Mouse (Mus musculus): ENCODE results near the gene Wfikkn1. TPM values are rescaled to one million over a fixed set of nuclear protein-coding genes. Genes with fewer than 3 reads are reported as not detected.

Gene Wfikkn1
- total and polyA plus RNA-seq, 3 experiments = 0.19 to 0.53 TPM; not detected in 1

DNA sequence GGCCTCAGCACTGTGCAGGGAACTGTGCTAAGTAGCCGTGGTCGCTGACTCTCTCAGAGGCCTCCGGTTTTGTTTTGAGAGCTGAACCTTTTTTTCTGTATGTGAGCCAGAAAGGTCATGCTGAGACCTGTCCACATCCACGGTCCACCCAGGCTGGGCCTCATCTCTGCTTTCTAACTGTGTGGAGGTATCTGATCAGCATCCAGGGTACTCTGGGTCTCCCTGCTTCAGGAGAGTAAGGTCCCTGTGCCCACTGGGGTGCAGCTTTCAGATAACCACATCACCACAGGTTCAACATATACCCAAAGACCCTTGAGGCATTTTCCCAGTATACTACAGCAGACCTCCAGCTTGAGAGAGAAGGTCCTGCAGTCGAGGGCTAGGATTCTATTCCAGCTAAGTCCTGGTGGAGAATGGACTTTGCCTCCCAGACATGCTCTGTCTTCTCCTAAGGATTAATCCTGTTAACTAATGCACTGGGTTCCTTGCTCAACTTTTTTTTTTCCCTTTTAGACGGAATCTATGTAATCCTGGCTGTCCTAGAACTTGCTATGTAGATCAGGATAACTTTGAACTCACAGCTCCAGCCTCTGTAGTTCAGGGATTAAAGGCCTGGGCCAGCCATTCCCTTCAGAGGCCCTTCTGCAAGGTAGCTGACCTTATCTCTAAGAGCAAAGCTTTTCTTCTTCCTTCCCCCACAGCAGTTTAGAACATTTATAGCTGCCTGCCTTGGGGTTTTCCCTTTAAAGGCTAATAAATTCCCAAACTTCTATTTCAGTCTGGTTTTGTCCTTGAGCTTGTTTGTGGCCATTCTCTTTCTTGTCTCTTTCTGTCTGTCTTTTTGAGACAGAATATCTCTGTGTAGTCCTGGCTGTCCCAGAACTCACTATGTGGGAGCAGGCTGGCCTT, 18.7 kb downstream of the Wfikkn1 start:
- DNase-seq (ENCODE audit: low read depth, low spot score) = peak; percentile 46
- H3K27me3 ChIP-seq (ENCODE audit: control insufficient read depth in 1 of 2, insufficient read depth in 2 of 2, low read length in 2 of 2) = no peaks in the 10 kb centered on the region
- TF ChIP-seq SIN3A (IDR thresholded peaks at IDR 0.05; ENCODE audit: low read length) (peak; percentile 23; the same call in 1 of the 2 replicates), GABPA (IDR thresholded peaks at IDR 0.05; ENCODE audit: low read depth, low read length) (no peak), GATA1 (IDR thresholded peaks at IDR 0.05; ENCODE audit: low read depth, low read length) (peak; percentile 46; the same call in 1 of the 2 replicates), POLR2A (IDR thresholded peaks at IDR 0.05; ENCODE audit: control insufficient read depth in 1 of 2, insufficient read depth in 1 of 2, low read depth in 1 of 2, low read length in 2 of 2, poor library complexity in 1 of 2) (0 out of 4 replicates have a peak, but pooled peaks of 1 of the 2 experiments have one; percentile 13)
- peaks cover 0 to 13% of the 10 kb centered on the region in 2 experiments; a peak in 2 of 4 replicates for H3K36me3 ChIP-seq (ENCODE audit: control insufficient read depth in 1 of 2, insufficient read depth in 2 of 2, low read length in 2 of 2)
- H3K4me1 ChIP-seq (ENCODE audit: control insufficient read depth in 1 of 2, insufficient read depth in 2 of 2, low read length in 2 of 2) = peaks cover 0 to 20% of the 10 kb centered on the region in 2 experiments; a peak in 2 of 4 replicates
- no peaks in the 10 kb centered on the region for H3K9me3 ChIP-seq (replicated peaks; ENCODE audit: insufficient read depth, low read length)
- H3K27ac ChIP-seq (ENCODE audit: control insufficient read depth, low read depth, low read length) = peak overlapping the region; percentile 42
- H3K4me3 ChIP-seq (ENCODE audit: control insufficient read depth in 1 of 2, insufficient read depth in 1 of 2, low read depth in 2 of 2, low read length in 2 of 2) = peak overlapping the region; percentile 60 to 69
- H3K79me2 ChIP-seq (ENCODE audit: control insufficient read depth, insufficient read depth, low read length, poor library complexity) = peaks cover 14% of the 10 kb centered on the region
- peak overlapping the region; percentile 76 for H3K9ac ChIP-seq (ENCODE audit: control insufficient read depth, low read depth, low read length, poor library complexity, severe bottlenecking)

DNA sequence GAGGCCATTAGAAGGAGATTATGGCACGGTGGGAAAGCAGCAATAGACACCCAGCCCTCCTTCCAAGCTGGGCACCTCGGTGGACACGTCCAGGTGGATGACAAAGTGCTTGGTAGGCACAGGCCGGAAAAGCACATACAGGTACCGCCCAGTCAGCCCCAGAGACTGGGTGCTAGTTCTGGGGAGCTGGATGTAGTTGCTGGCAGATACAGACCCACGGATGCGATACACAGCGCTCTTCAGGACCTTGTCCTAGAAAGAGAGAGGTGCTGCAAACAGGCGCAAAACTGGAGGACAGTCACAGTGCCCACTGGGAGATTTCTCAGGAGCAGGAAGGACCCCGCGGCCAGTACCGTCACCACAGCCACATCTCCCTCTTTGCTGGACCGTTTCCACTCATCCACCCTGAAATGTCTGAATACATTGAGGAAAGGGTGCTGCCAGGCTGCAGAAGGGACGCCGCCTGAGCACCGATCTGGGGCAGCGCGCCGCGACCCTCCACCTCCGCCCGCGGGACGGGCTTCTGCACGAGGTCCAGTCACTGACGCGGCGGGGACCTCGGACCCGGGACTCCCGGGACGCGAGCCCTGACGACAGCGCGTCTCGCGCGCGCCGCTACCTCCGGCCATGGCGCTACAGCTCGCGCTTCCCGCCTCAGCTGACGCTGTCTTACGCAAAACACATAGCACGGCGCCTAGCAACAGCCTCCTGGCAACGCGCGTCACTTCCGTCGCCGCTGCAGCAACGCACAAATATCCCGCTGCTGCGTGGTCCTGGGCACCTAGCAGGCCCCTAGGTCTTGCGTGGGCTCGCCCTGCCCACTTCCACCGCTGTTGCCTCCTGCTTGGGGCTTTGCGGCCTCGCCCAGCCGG, 19.6 kb downstream of the Wfikkn1 start, which contains the start of gene Wdr90:
Gene Wdr90, minus strand, starts transcription at position 670 of the 872 bp plus-strand sequence.
- H3K36me3 ChIP-seq (ENCODE audit: control insufficient read depth in 1 of 2, insufficient read depth in 2 of 2, low read length in 2 of 2) = peaks cover 0 to 9% of the 10 kb centered on the region in 2 experiments; a peak in 2 of 4 replicates
- H3K9me3 ChIP-seq (replicated peaks; ENCODE audit: insufficient read depth, low read length) = no peaks in the 10 kb centered on the region
- peak within 1 kb of the TSS; percentile 60 to 69 for H3K4me3 ChIP-seq (ENCODE audit: control insufficient read depth in 1 of 2, insufficient read depth in 1 of 2, low read depth in 2 of 2, low read length in 2 of 2)
- peak within 1 kb of the TSS; percentile 42 for H3K27ac ChIP-seq (ENCODE audit: control insufficient read depth, low read depth, low read length)
- peak; percentile 96 for DNase-seq (ENCODE audit: low read depth, low spot score)
- H3K9ac ChIP-seq (ENCODE audit: control insufficient read depth, low read depth, low read length, poor library complexity, severe bottlenecking) = peak within 1 kb of the TSS; percentile 76
- peaks cover 5% of the 10 kb centered on the region for H3K79me2 ChIP-seq (ENCODE audit: control insufficient read depth, insufficient read depth, low read length, poor library complexity)
- H3K27me3 ChIP-seq (ENCODE audit: control insufficient read depth in 1 of 2, insufficient read depth in 2 of 2, low read length in 2 of 2) = no peaks in the 10 kb centered on the region
- peaks cover 0 to 16% of the 10 kb centered on the region in 2 experiments; a peak in 2 of 4 replicates for H3K4me1 ChIP-seq (ENCODE audit: control insufficient read depth in 1 of 2, insufficient read depth in 2 of 2, low read length in 2 of 2)
- TF ChIP-seq TBP (IDR thresholded peaks at IDR 0.05; ENCODE audit: low read depth, low read length) = peak; percentile 41; the same call in 1 of the 2 replicates
- peak; percentile 70 to 89 for TF ChIP-seq POLR2A (IDR thresholded peaks at IDR 0.05; ENCODE audit: control insufficient read depth in 1 of 2, insufficient read depth in 1 of 2, low read depth in 1 of 2, low read length in 2 of 2, poor library complexity in 1 of 2)
- peak; percentile 79 for TF ChIP-seq NELFE (IDR thresholded peaks at IDR 0.05; ENCODE audit: low read depth, low read length)
- TF ChIP-seq GABPA (IDR thresholded peaks at IDR 0.05; ENCODE audit: low read depth, low read length) = no peak
- no peak for TF ChIP-seq CHD1 (IDR thresholded peaks at IDR 0.05; ENCODE audit: low read depth, low read length)
- TF ChIP-seq ELF1 (IDR thresholded peaks at IDR 0.05; ENCODE audit: low read depth, low read length) = peak; percentile 84
- no peak for TF ChIP-seq GATA1 (IDR thresholded peaks at IDR 0.05; ENCODE audit: low read depth, low read length)
- 0 out of 6 replicates have a peak, but pooled peaks of 1 of the 3 experiments have one; percentile 14 for TF ChIP-seq CTCF (IDR thresholded peaks at IDR 0.05 in 2 of 3, conservative IDR thresholded peaks at IDR 0.05 in 1 of 3; ENCODE audit: control insufficient read depth in 1 of 3, insufficient read depth in 1 of 3, low read depth in 2 of 3, low read length in 3 of 3, poor library complexity in 1 of 3, severe bottlenecking in 1 of 3)
- TF ChIP-seq USF2 (IDR thresholded peaks at IDR 0.05; ENCODE audit: borderline replicate concordance in 1 of 2, insufficient read depth in 1 of 2, low read depth in 1 of 2, low read length in 2 of 2) = no peak
- TF ChIP-seq EP300 (IDR thresholded peaks at IDR 0.05; ENCODE audit: low read depth in 1 of 2, low read length in 2 of 2) = no peak
- TF ChIP-seq RCOR1 (IDR thresholded peaks at IDR 0.05; ENCODE audit: low read depth, low read length) = no peak
- no peak for TF ChIP-seq ZKSCAN1 (IDR thresholded peaks at IDR 0.05; ENCODE audit: low read depth, low read length)
- TF ChIP-seq POLR2AphosphoS2 (IDR thresholded peaks at IDR 0.05; ENCODE audit: low read length) = 0 out of 2 replicates have a peak, but pooled peaks have one; percentile 13
- TF ChIP-seq UBTF (IDR thresholded peaks at IDR 0.05; ENCODE audit: borderline replicate concordance, insufficient read depth, low read depth, low read length) = no peak
- peak; percentile 79; the same call in 1 of the 2 replicates for TF ChIP-seq MYC (IDR thresholded peaks at IDR 0.05; ENCODE audit: low read depth, low read length)
- TF ChIP-seq MXI1 (IDR thresholded peaks at IDR 0.05; ENCODE audit: low read depth, low read length) = peak; percentile 96
- TF ChIP-seq TAL1 (IDR thresholded peaks at IDR 0.05; ENCODE audit: low read length) = no peak
- TF ChIP-seq E2F4 (IDR thresholded peaks at IDR 0.05; ENCODE audit: borderline replicate concordance, low read depth, low read length) = peak; percentile 89; the same call in 1 of the 2 replicates
- peak; percentile 99 for TF ChIP-seq SIN3A (IDR thresholded peaks at IDR 0.05; ENCODE audit: low read length)
- TF ChIP-seq MEF2A (IDR thresholded peaks at IDR 0.05; ENCODE audit: extremely low read depth, insufficient replicate concordance, low read depth, low read length, poor library complexity, severe bottlenecking) = no peak
- peak; percentile 77 for TF ChIP-seq ETS1 (IDR thresholded peaks at IDR 0.05; ENCODE audit: low read depth, low read length)
- no peak; the same call in 1 of the 2 replicates for TF ChIP-seq KAT2A (conservative IDR thresholded peaks at IDR 0.05; ENCODE audit: low read depth, low read length)
- 0 out of 2 replicates have a peak, but pooled peaks have one; percentile 36 for TF ChIP-seq USF1 (IDR thresholded peaks at IDR 0.05; ENCODE audit: low read depth, low read length)
- no peak for TF ChIP-seq MYB (IDR thresholded peaks at IDR 0.05; ENCODE audit: low read depth, low read length)
